Mouse (Mus musculus) liver, postnatal 0 days (tissue): Measurements from ENCODE around the gene Klhl32.

Experiments used
- CTCF ChIP-seq: sonication (generic); IDR thresholded peaks from 2 replicates; pipeline ENCODE4 v1.5.1; 2016; ENCODE audit warnings: antibody characterized with exemption, low read depth
- EP300 ChIP-seq: IDR thresholded peaks from 2 replicates; pipeline ENCODE4 v1.6.1; 2016; ENCODE audit warnings: antibody characterized with exemption, low read depth, mild to moderate bottlenecking

DNA sequence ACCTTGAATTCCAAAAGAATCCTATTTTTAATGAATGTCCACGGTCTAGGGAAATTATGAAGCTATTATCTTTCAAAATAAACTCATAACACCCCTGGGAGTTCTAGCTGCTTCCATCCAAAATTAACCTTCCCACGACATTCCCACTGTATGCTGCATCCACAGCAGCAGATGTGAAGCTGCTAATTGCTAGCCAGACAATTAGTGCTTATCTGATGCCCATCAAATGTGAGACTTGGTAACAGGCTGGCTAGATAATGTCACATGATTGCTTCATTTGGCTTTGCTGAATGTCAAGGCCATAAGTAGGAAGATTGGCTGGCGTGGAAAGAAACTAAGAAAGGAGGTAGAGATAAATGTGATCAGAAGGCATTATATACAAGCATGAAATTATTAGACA, 85.5 kb downstream of the Klhl32 start:
- TF ChIP-seq CTCF = no peak
- TF ChIP-seq EP300 = no peak
